Mouse (Mus musculus) stomach, postnatal 0 days (tissue): ENCODE measurements at regions not wholly inside any gene's neighbourhood (a gene's known extent, or its start where the extent isn't known, plus 50 kb on each side); places are given as distances from the start of the nearest gene placed in this dataset.

Experiments used
- ATAC-seq: fragments of 200-750 bp; cut with Nextera tagmentation; 2 replicates; pipeline ENCODE4 v1.8.0; 2017; ENCODE audit not compliant: low FRiP score, low TSS enrichment
- DNase-seq: peaks from one replicate; pipeline ENCODE4 v3.0.0-alpha.2; 2016; ENCODE audit warnings: low spot score
- H3K27ac ChIP-seq: fragments of 300-500 bp; sonication (generic); replicated peaks from 2 replicates; pipeline ENCODE4 v1.5.1; 2014; ENCODE audit warnings: mild to moderate bottlenecking, control low read depth
- H3K27me3 ChIP-seq: fragments of 300-500 bp; sonication (generic); 2 replicates; pipeline ENCODE4 v1.6.1; 2014; ENCODE audit warnings: low read length; ENCODE audit not compliant: control insufficient read depth, insufficient read depth
- H3K36me3 ChIP-seq: fragments of 300-500 bp; sonication (generic); 2 replicates; pipeline ENCODE4 v1.6.1; 2014; ENCODE audit warnings: low read length, mixed read lengths; ENCODE audit not compliant: control insufficient read depth, insufficient read depth
- H3K4me1 ChIP-seq: fragments of 300-500 bp; sonication (generic); replicated peaks from 2 replicates; pipeline ENCODE4 v1.6.1; 2014; ENCODE audit warnings: antibody characterized with exemption; ENCODE audit not compliant: control insufficient read depth, insufficient read depth
- H3K4me2 ChIP-seq: fragments of 300-500 bp; sonication (generic); replicated peaks from 2 replicates; pipeline ENCODE4 v1.6.1; 2014; ENCODE audit warnings: low read depth, mild to moderate bottlenecking, control low read depth, moderate library complexity
- H3K4me3 ChIP-seq: fragments of 300-500 bp; sonication (generic); 2 replicates; pipeline ENCODE4 v1.5.1; 2014; ENCODE audit warnings: low read depth, low read length, control low read depth
- H3K9ac ChIP-seq: fragments of 300-500 bp; sonication (generic); 2 replicates; pipeline ENCODE4 v1.6.1; 2014; ENCODE audit warnings: mild to moderate bottlenecking, low read length, control low read depth, mixed read lengths
- H3K9me3 ChIP-seq: fragments of 300-500 bp; sonication (generic); 2 replicates; pipeline ENCODE4 v1.6.1; 2016; ENCODE audit warnings: low read length; ENCODE audit not compliant: control insufficient read depth
- CTCF ChIP-seq: IDR thresholded peaks from 2 replicates; pipeline ENCODE4 v1.5.1; 2016; ENCODE audit warnings: antibody characterized with exemption, low read depth, mild to moderate bottlenecking, moderate library complexity
- EP300 ChIP-seq: optimal IDR thresholded peaks from 2 replicates; pipeline ENCODE3; 2016; ENCODE audit warnings: antibody characterized with exemption
- WGBS: fragments of 180-500 bp; shearing (Covaris S2); extraction: QIAGEN DNeasy Blood & Tissue Kit; methylation state at CpG from one replicate; pipeline ENCODE4 v1.1.7; 2014; 5-methylcytosine and 5-hydroxymethylcytosine counted together

- ATAC-seq: no peak
- no peak for DNase-seq
- 70% methylated on average over 2 of the region's 2 CpGs for WGBS
- H3K4me2 ChIP-seq: no peak overlapping the region
- H3K27ac ChIP-seq: no peak overlapping the region
- no peak overlapping the region for H3K9ac ChIP-seq
- no peak overlapping the region for H3K4me3 ChIP-seq
- no peaks in the 10 kb centered on the region for H3K4me1 ChIP-seq
- no peaks in the 10 kb centered on the region for H3K27me3 ChIP-seq
- no peaks in the 10 kb centered on the region for H3K36me3 ChIP-seq
- H3K9me3 ChIP-seq: no peaks in the 10 kb centered on the region
- no peak for TF ChIP-seq CTCF
- TF ChIP-seq EP300: no peak
These were observed 291.5 kb downstream of the Rergl start for GRCm38 (mm10) chr6:139210256-139210655.

GRCm38 (mm10) chr6:139198601-139199000 is 303.2 kb downstream of the Rergl start:
- Histone ChIP-seq H3K4me3 (no peak overlapping the region), H3K9ac (no peak overlapping the region), H3K9me3 (no peaks in the 10 kb centered on the region), H3K36me3 (no peaks in the 10 kb centered on the region), H3K4me1 (no peaks in the 10 kb centered on the region), H3K27me3 (no peaks in the 10 kb centered on the region), H3K4me2 (no peak overlapping the region), H3K27ac (no peak overlapping the region)
- WGBS: 81% methylated on average over 4 of the region's 4 CpGs
- no peak for TF ChIP-seq CTCF
- no peak for TF ChIP-seq EP300
- ATAC-seq (no peak), DNase-seq (no peak)

- ATAC-seq (no peak), DNase-seq (no peak)
- H3K27me3 ChIP-seq: no peaks in the 10 kb centered on the region
- WGBS: 59% methylated on average over 8 of the region's 8 CpGs
- no peak overlapping the region for H3K4me3 ChIP-seq
- no peak overlapping the region for H3K27ac ChIP-seq
- H3K36me3 ChIP-seq: no peaks in the 10 kb centered on the region
- H3K9ac ChIP-seq: no peak overlapping the region
- H3K9me3 ChIP-seq: no peaks in the 10 kb centered on the region
- H3K4me2 ChIP-seq: no peak overlapping the region
- TF ChIP-seq CTCF (no peak), EP300 (no peak)
- no peaks in the 10 kb centered on the region for H3K4me1 ChIP-seq
These were observed 315.3 kb downstream of the Rergl start for GRCm38 (mm10) chr6:139186431-139186830.

GRCm38 (mm10) chr6:139160352-139160751 is 341.4 kb downstream of the Rergl start:
- Histone ChIP-seq H3K9me3 (no peaks in the 10 kb centered on the region), H3K27ac (no peak overlapping the region), H3K4me1 (no peaks in the 10 kb centered on the region), H3K27me3 (no peaks in the 10 kb centered on the region), H3K4me2 (no peak overlapping the region), H3K36me3 (no peaks in the 10 kb centered on the region), H3K4me3 (no peak overlapping the region), H3K9ac (no peak overlapping the region)
- no peak for ATAC-seq
- TF ChIP-seq CTCF (no peak), EP300 (no peak)
- no peak for DNase-seq
- 82% methylated on average over 6 of the region's 6 CpGs for WGBS

- Histone ChIP-seq H3K4me3 (no peak overlapping the region), H3K9ac (no peak overlapping the region), H3K4me1 (no peaks in the 10 kb centered on the region), H3K27ac (no peak overlapping the region), H3K4me2 (no peak overlapping the region), H3K9me3 (no peaks in the 10 kb centered on the region), H3K27me3 (no peaks in the 10 kb centered on the region), H3K36me3 (no peaks in the 10 kb centered on the region)
- no peak for TF ChIP-seq EP300
- TF ChIP-seq CTCF: no peak
- ATAC-seq (no peak), DNase-seq (no peak)
- WGBS: 71% methylated on average over 4 of the region's 4 CpGs
These were observed 342.0 kb downstream of the Rergl start for GRCm38 (mm10) chr6:139159741-139160140.

GRCm38 (mm10) chr6:139154802-139155201 is 347.0 kb downstream of the Rergl start:
- no peak overlapping the region for H3K4me3 ChIP-seq
- no peak overlapping the region for H3K4me2 ChIP-seq
- H3K27me3 ChIP-seq: no peaks in the 10 kb centered on the region
- no peaks in the 10 kb centered on the region for H3K36me3 ChIP-seq
- H3K9ac ChIP-seq: no peak overlapping the region
- H3K9me3 ChIP-seq: no peaks in the 10 kb centered on the region
- TF ChIP-seq EP300 (no peak), CTCF (no peak)
- H3K4me1 ChIP-seq: no peaks in the 10 kb centered on the region
- H3K27ac ChIP-seq: no peak overlapping the region
- DNase-seq (no peak), ATAC-seq (no peak)
- WGBS: 78% methylated on average over 1 of the region's 1 CpGs
